In genomic region chr9:108055661-108056237, GRCm38 (mm10) we compare ENCODE assay signal across 25 mouse cellular contexts. TPM values are rescaled to one million over a fixed set of nuclear protein-coding genes. Genes with fewer than 3 reads are reported as not detected.
"Had no signal": no experiment of that assay in that cellular context is flagged by ENCODE, and none has a peak within 500 bp of the region (broad histone marks: within the 10 kb centered on the region; RNA-seq: fewer than 3 reads in every experiment).

No protein-coding gene starts in this region.

- H3K27me3 ChIP-seq: limb, embryonic 12.5 days; limb, embryonic 15.5 days; neural tube, embryonic 12.5 days; neural tube, embryonic 15.5 days; stomach, embryonic 15.5 days had no signal

- ATAC-seq: liver, postnatal 0 days; lung, postnatal 0 days had no signal

- H3K27ac ChIP-seq: limb, embryonic 12.5 days; limb, embryonic 15.5 days; liver, embryonic 14.5 days; macrophage; neural tube, embryonic 12.5 days; neural tube, embryonic 15.5 days; stomach, embryonic 15.5 days had no signal

- H3K4me2 ChIP-seq: limb, embryonic 12.5 days; limb, embryonic 15.5 days; liver, embryonic 11.5 days; lung, embryonic 14.5 days; neural tube, embryonic 12.5 days; neural tube, embryonic 15.5 days; stomach, embryonic 15.5 days had no signal

- DNase-seq: kidney, adult 9 months; kidney, postnatal 14 days; kidney, postnatal 4 days; left cerebral cortex, postnatal 4 days; liver, postnatal 0 days; lung, embryonic 14.5 days; midbrain, embryonic 14.5 days; right cerebral cortex, adult 18-20 months; right cerebral cortex, postnatal 14 days; right cerebral cortex, postnatal 4 days; thymus, postnatal 25 days had no signal

- H3K9me3 ChIP-seq: limb, embryonic 12.5 days; limb, embryonic 15.5 days; neural tube, embryonic 12.5 days; neural tube, embryonic 15.5 days; stomach, embryonic 15.5 days had no signal

- H3K4me3 ChIP-seq: limb, embryonic 12.5 days; limb, embryonic 15.5 days; neural tube, embryonic 12.5 days; neural tube, embryonic 15.5 days; stomach, embryonic 15.5 days had no signal

- H3K9ac ChIP-seq: limb, embryonic 12.5 days; limb, embryonic 15.5 days; liver, embryonic 14.5 days; liver, postnatal 0 days; lung, embryonic 14.5 days; neural tube, embryonic 12.5 days; neural tube, embryonic 15.5 days; stomach, embryonic 15.5 days had no signal

RNA-seq across cellular contexts. Expression of gene Mst1, which starts 24.5 kb away (rescaled TPM):
- total RNA-seq: layer of hippocampus, adult 18-20 months; layer of hippocampus, postnatal 14 days; left cerebral cortex, adult 8-10 months; left cerebral cortex, postnatal 14 days; left cerebral cortex, postnatal 4 days; midbrain, postnatal 0 days had no signal
- polyA plus RNA-seq: midbrain, embryonic 14.5 days; midbrain, postnatal 0 days; neural tube, embryonic 15.5 days had no signal
